In genomic region chr9:68648061-68648460, GRCm38 (mm10) we compare ENCODE assay signal across 16 mouse cellular contexts. TPM values are rescaled to one million over a fixed set of nuclear protein-coding genes. Genes with fewer than 3 reads are reported as not detected.
DNase-seq lines count a peak whose midpoint lies in the region.
"Had no signal": no experiment of that assay in that cellular context is flagged by ENCODE, and none has a peak within 500 bp of the region (broad histone marks: within the 10 kb centered on the region; RNA-seq: fewer than 3 reads in every experiment).

No protein-coding gene starts in this region.

- DNase-seq in heart, adult 11 months: peak; percentile 71
- no peak for DNase-seq in heart, postnatal 4 days
- peak; percentile 40 for DNase-seq in R1 (ENCODE audit: low read depth, low spot score)
- peak; percentile 48 for DNase-seq in ZHBTc4 (ENCODE audit: low read depth, low spot score)
- no peak for DNase-seq in cerebellum, adult 8-10 months
- no peak for DNase-seq in yolk sac, embryonic 10.5 days (ENCODE audit: low spot score)
- DNase-seq: adrenal gland, adult 8-10 months; adrenal gland, postnatal 14 days; adrenal gland, postnatal 36 days; cerebellum, adult 11-12 months; cerebellum, adult 2 months; cerebellum, adult 9-11 months; cerebellum, postnatal 14 days; cerebellum, postnatal 36 days; embryo, embryonic 11 days had no signal

RNA-seq across cellular contexts. Expression of gene Rora, which starts 5.5 kb away (rescaled TPM):
- 10 to 100 TPM; 17.0 to 18.1 TPM for total RNA-seq in heart, postnatal 4 days (2021)
- total RNA-seq: MEL had no signal

Comparison
In these comparisons a context has a peak if more than half of its experiments do, and no peak if none do; other contexts are left out.
1. DNase-seq: peak in heart, adult 11 months (single experiment), R1 (single experiment) and ZHBTc4 (single experiment); none in heart, postnatal 4 days (single experiment), cerebellum, adult 8-10 months (single experiment) and yolk sac, embryonic 10.5 days (single experiment).